Mouse (Mus musculus): Measurements from ENCODE around the gene Tnfaip8l2. TPM values are rescaled to one million over a fixed set of nuclear protein-coding genes. Genes with fewer than 3 reads are reported as not detected.

Tnfaip8l2 gene
- polyA plus RNA-seq, 1 experiment from 2014 or later = 2.0 TPM

DNA sequence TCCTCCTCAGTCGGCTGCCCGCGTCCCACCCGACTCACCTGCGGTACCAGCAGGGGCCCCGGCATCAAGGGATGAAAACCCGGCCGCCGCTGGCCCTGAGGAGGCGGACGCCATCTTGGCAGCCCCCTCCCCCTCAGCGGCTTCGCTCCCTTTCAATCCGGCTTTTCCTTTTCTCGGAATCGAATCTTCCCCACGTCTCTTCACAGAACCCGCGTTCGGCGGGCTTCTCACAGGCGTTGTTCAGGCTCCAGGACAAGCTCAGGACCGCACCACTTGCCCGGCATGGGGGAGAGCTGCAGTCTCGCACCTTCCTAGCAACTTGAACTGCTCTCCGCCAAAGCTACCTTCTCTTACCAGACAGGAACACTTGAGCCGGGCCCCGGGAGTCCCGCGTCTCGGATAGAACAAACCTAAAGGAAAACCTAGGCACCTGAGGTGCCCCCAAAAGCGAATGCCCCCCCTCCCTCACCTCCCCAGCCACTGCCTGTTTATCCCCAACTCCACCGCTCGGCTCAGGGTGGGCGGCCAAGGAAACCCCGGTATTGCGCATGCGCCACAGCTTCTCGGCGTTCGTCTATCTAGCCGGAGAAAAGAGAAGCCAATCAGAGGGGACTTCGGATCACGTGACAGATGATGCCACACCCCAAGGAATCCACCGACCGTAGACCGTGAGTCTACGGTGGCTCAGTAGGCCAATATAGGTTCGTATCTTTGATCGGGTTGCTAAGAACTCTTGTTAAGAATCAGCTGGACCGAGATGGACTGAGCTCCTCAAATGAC is 35.6 kb downstream of the Tnfaip8l2 start, which contains the start of gene Pip5k1a:
Pip5k1a (minus strand) TSS at position 593 of the 780 bp plus-strand sequence.
- peak; percentile 95 for ATAC-seq (ENCODE audit: low FRiP score)
- Histone ChIP-seq H3K4me1 (peaks cover 16% of the 10 kb centered on the region), H3K36me3 (replicated peaks) (peaks cover 9% of the 10 kb centered on the region), H3K27me3 (no peaks in the 10 kb centered on the region), H3K9ac (peak within 1 kb of the TSS; percentile 95), H3K27ac (peak within 1 kb of the TSS; percentile 87), H3K9me3 (no peaks in the 10 kb centered on the region), H3K4me2 (peak within 1 kb of the TSS; percentile 61), H3K4me3 (replicated peaks) (peak within 1 kb of the TSS; percentile 97)
- WGBS = under 1% methylated on average over 45 of the region's 51 CpGs

DNA sequence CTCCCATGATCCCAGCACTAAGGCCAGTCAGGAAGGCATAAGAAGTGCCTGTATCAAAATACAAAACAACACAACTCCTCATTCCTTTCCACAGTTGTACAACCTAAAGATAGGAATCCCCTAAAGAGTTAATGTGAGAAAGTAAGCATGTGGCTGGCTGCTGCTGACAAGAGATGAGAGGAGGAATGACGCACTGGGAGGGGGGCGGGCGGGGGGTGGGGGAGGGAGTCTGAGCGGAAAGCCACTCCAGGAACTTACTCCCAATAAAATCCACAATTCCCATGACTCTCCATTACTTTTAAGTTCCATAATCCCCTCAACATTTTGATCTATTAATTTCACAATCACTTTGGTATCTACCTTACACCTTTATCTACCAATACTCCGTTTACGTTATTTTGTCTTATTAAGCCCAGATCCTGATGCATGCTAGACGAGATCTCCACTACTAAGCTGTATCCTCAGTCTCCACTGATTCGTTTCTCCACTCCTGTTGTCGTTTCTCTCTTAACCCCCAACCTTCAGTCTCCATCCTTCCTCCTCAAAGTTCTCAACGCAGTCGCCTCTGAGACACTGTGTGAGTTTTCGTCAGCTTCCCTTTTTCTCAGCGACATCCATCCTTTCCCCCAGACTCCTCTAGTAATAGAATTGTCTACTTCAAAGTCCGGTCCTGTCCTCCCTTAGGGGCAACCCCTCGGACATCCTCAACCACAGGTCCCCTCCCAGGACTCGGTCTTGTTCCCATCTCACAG is 36.4 kb downstream of the Tnfaip8l2 start:
- Histone ChIP-seq H3K27me3 (no peaks in the 10 kb centered on the region), H3K4me2 (peak overlapping the region; percentile 61), H3K4me1 (peaks cover 23% of the 10 kb centered on the region), H3K4me3 (replicated peaks) (peak overlapping the region; percentile 97), H3K9ac (peak overlapping the region; percentile 95), H3K36me3 (replicated peaks) (peaks cover 9% of the 10 kb centered on the region), H3K9me3 (no peaks in the 10 kb centered on the region), H3K27ac (peak overlapping the region; percentile 87)
- under 1% methylated on average over 16 of the region's 16 CpGs for WGBS
- ATAC-seq (ENCODE audit: low FRiP score) = no peak

DNA sequence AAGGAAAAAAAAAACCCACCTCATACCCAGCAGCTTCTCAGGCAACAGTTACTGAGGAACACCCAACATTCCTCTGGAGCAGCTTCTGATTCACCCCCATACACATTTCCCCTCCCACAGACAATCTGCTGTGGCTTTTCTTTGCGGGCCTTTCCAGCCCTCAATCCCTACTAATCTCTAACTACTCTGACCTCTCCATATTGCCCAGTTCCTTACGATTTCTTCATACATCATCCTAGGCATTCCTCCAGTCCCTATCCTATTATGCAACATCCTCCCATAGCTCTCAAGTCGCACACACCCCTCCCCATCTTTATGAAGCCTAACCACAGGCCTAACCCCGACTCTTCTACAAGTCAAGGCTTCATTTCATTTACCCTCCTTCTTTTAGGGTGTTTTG is 37.0 kb downstream of the Tnfaip8l2 start:
- Histone ChIP-seq H3K27ac (no peak overlapping the region), H3K9ac (peak overlapping the region; percentile 95)

DNA sequence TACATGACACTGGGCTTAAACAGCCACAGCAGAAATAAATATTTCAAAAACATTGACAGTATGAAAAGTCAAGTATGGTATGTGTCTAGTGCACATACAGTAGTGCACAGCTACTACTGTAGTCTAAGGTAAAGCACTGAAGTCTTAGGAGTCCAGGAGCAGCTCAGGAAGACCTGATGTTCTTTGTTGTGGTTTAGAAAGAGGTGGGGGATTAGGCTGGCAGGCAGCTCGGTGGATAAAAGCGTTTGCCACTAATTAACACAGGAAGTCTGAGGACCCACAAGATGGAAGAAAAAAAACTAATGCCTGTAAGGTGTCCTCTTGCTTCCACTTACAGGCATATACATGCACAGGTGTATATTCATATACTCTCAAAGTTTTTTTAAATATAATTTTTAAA is 41.3 kb downstream of the Tnfaip8l2 start:
- no peak for ATAC-seq (ENCODE audit: low FRiP score)
- no peak overlapping the region for H3K9ac ChIP-seq
- no peaks in the 10 kb centered on the region for H3K27me3 ChIP-seq
- 18% methylated on average over 2 of the region's 2 CpGs for WGBS
- no peak overlapping the region for H3K4me3 ChIP-seq (replicated peaks)
- peaks cover 26% of the 10 kb centered on the region for H3K4me1 ChIP-seq
- H3K27ac ChIP-seq = no peak overlapping the region
- H3K36me3 ChIP-seq (replicated peaks) = peaks cover 20% of the 10 kb centered on the region
- H3K9me3 ChIP-seq = no peaks in the 10 kb centered on the region
- H3K4me2 ChIP-seq = no peak overlapping the region

More for the DNA sequence above, 37.0 kb downstream of the Tnfaip8l2 start:
- ATAC-seq (ENCODE audit: low FRiP score) = no peak
- no peaks in the 10 kb centered on the region for H3K27me3 ChIP-seq
- no peaks in the 10 kb centered on the region for H3K9me3 ChIP-seq
- WGBS = 67% methylated on average over 4 of the region's 4 CpGs
- H3K36me3 ChIP-seq (replicated peaks) = peaks cover 9% of the 10 kb centered on the region
- peaks cover 24% of the 10 kb centered on the region for H3K4me1 ChIP-seq
- H3K4me3 ChIP-seq (replicated peaks) = peak overlapping the region; percentile 97
- peak overlapping the region; percentile 61 for H3K4me2 ChIP-seq

Small RNA genes within 50 kb of the gene (microRNA-seq; reads per million reads assigned to microRNA genes)
- gene Mir8099-1 = not detected

Other genes starting within 250 kb of the Tnfaip8l2 start
- gene Selenbp1, start 209.3 kb downstream of the Tnfaip8l2 start, polyA plus RNA-seq (2016; fragmentation: Nextera tagmentation; extraction: Ambion mirVana) = 5.5 and 5.9 TPM in 2 replicates
- gene Rfx5, start 188.3 kb downstream of the Tnfaip8l2 start, polyA plus RNA-seq (2016; fragmentation: Nextera tagmentation; extraction: Ambion mirVana) = 8.6 and 9.2 TPM in 2 replicates
- gene Pi4kb, start 167.6 kb downstream of the Tnfaip8l2 start, polyA plus RNA-seq (2016; fragmentation: Nextera tagmentation; extraction: Ambion mirVana) = 17.2 and 25.5 TPM in 2 replicates
- 36.6 and 39.0 TPM in 2 replicates for gene Zfp687, start 126.9 kb downstream of the Tnfaip8l2 start, polyA plus RNA-seq (2016; fragmentation: Nextera tagmentation; extraction: Ambion mirVana)
- 283 and 295 TPM in 2 replicates for gene Psmd4, start 99.7 kb downstream of the Tnfaip8l2 start, polyA plus RNA-seq (2016; fragmentation: Nextera tagmentation; extraction: Ambion mirVana)
- gene Pip5k1a, start 35.4 kb downstream of the Tnfaip8l2 start, polyA plus RNA-seq (2016; fragmentation: Nextera tagmentation; extraction: Ambion mirVana) = 21.4 and 23.0 TPM in 2 replicates
- 242 and 252 TPM in 2 replicates for gene Vps72, start 31.3 kb downstream of the Tnfaip8l2 start, polyA plus RNA-seq (2016; fragmentation: Nextera tagmentation; extraction: Ambion mirVana)
- 0.97 and 1.1 TPM in 2 replicates for gene Tmod4, start 17.9 kb downstream of the Tnfaip8l2 start, polyA plus RNA-seq (2016; fragmentation: Nextera tagmentation; extraction: Ambion mirVana)
- 84.6 and 95.1 TPM in 2 replicates for gene Scnm1, start 8.3 kb downstream of the Tnfaip8l2 start, polyA plus RNA-seq (2016; fragmentation: Nextera tagmentation; extraction: Ambion mirVana)
- 19.7 and 21.1 TPM in 2 replicates for gene Lysmd1, start 8.3 kb downstream of the Tnfaip8l2 start, polyA plus RNA-seq (2016; fragmentation: Nextera tagmentation; extraction: Ambion mirVana)
- gene Sema6c, start 18.1 kb upstream of the Tnfaip8l2 start, polyA plus RNA-seq (2016; fragmentation: Nextera tagmentation; extraction: Ambion mirVana) = 31.2 and 34.5 TPM in 2 replicates
- gene Gabpb2, start 75.6 kb upstream of the Tnfaip8l2 start, polyA plus RNA-seq (2016; fragmentation: Nextera tagmentation; extraction: Ambion mirVana) = 12.2 and 12.5 TPM in 2 replicates
- gene Cdc42se1, start 86.4 kb upstream of the Tnfaip8l2 start, polyA plus RNA-seq (2016; fragmentation: Nextera tagmentation; extraction: Ambion mirVana) = 105 and 110 TPM in 2 replicates
- 96.2 and 98.8 TPM in 2 replicates for gene Mllt11, start 89.8 kb upstream of the Tnfaip8l2 start, polyA plus RNA-seq (2016; fragmentation: Nextera tagmentation; extraction: Ambion mirVana)
- gene Gm128, start 99.2 kb upstream of the Tnfaip8l2 start, polyA plus RNA-seq (2016; fragmentation: Nextera tagmentation; extraction: Ambion mirVana) = 0.12 and 0.31 TPM in 2 replicates
- gene Bnipl, start 108.8 kb upstream of the Tnfaip8l2 start, polyA plus RNA-seq (2016; fragmentation: Nextera tagmentation; extraction: Ambion mirVana) = 0.42 and 0.63 TPM in 2 replicates
- 37.4 and 39.8 TPM in 2 replicates for gene Mindy1, start 139.0 kb upstream of the Tnfaip8l2 start, polyA plus RNA-seq (2016; fragmentation: Nextera tagmentation; extraction: Ambion mirVana)
- gene Prune1, start 139.7 kb upstream of the Tnfaip8l2 start, polyA plus RNA-seq (2016; fragmentation: Nextera tagmentation; extraction: Ambion mirVana) = 30.0 and 30.9 TPM in 2 replicates
- 1.1 and 1.4 TPM in 2 replicates for gene Anxa9, start 164.8 kb upstream of the Tnfaip8l2 start, polyA plus RNA-seq (2016; fragmentation: Nextera tagmentation; extraction: Ambion mirVana)
- 109 and 111 TPM in 2 replicates for gene Cers2, start 172.4 kb upstream of the Tnfaip8l2 start, polyA plus RNA-seq (2016; fragmentation: Nextera tagmentation; extraction: Ambion mirVana)
- gene Setdb1, start 214.8 kb upstream of the Tnfaip8l2 start, polyA plus RNA-seq (2016; fragmentation: Nextera tagmentation; extraction: Ambion mirVana) = 66.2 and 70.2 TPM in 2 replicates